Mouse (Mus musculus) forebrain, postnatal 0 days (tissue): ENCODE measurements around the gene Dcps. TPM values are rescaled to one million over a fixed set of nuclear protein-coding genes. Genes with fewer than 3 reads are reported as not detected.

Experiments
- ATAC-seq: fragments of 200-750 bp; cut with Nextera tagmentation; 2 replicates; pipeline ENCODE4 v1.8.0; 2017; ENCODE audit warnings: mild to moderate bottlenecking, moderate library complexity
- DNase-seq: peaks from one replicate; pipeline ENCODE4 v3.0.0-alpha.2; 2015
- H3K27ac ChIP-seq: fragments of 300-500 bp; sonication (generic); 2 replicates; pipeline ENCODE4 v1.5.1; 2014; ENCODE audit warnings: low read depth, mild to moderate bottlenecking, antibody characterized with exemption, low read length, moderate library complexity, mixed read lengths
- H3K27me3 ChIP-seq: fragments of 300-500 bp; sonication (generic); 2 replicates; pipeline ENCODE4 v1.6.1; 2014; ENCODE audit warnings: mild to moderate bottlenecking, low read length, mixed read lengths; ENCODE audit not compliant: insufficient read depth
- H3K36me3 ChIP-seq: fragments of 300-500 bp; sonication (generic); 2 replicates; pipeline ENCODE4 v1.6.1; 2014; ENCODE audit warnings: mild to moderate bottlenecking, moderate library complexity; ENCODE audit not compliant: insufficient read depth
- H3K4me1 ChIP-seq: fragments of 300-500 bp; sonication (generic); 2 replicates; pipeline ENCODE4 v1.6.1; 2014; ENCODE audit warnings: antibody characterized with exemption; ENCODE audit not compliant: insufficient read depth
- H3K4me2 ChIP-seq: fragments of 300-500 bp; sonication (generic); 2 replicates; pipeline ENCODE4 v1.6.1; 2014; ENCODE audit warnings: low read depth, mild to moderate bottlenecking, moderate library complexity
- H3K4me3 ChIP-seq: fragments of 300-500 bp; sonication (generic); 2 replicates; pipeline ENCODE4 v1.5.1; 2014; ENCODE audit warnings: low read depth, low read length, mixed read lengths
- H3K9ac ChIP-seq: fragments of 300-500 bp; sonication (generic); 2 replicates; pipeline ENCODE4 v1.6.1; 2014; ENCODE audit warnings: mild to moderate bottlenecking
- H3K9me3 ChIP-seq: fragments of 300-500 bp; sonication (generic); 2 replicates; pipeline ENCODE4 v1.6.1; 2016; ENCODE audit warnings: low read length
- CTCF ChIP-seq: sonication (generic); IDR thresholded peaks from 2 replicates; pipeline ENCODE4 v1.5.1; 2016; ENCODE audit warnings: antibody characterized with exemption, control low read depth, low read depth
- WGBS: fragments of 180-500 bp; shearing (Covaris S2); extraction: QIAGEN DNeasy Blood & Tissue Kit; methylation state at CpG from one replicate; pipeline ENCODE4 v1.1.7; 2014; 5-methylcytosine and 5-hydroxymethylcytosine counted together
- polyA plus RNA-seq: library from polyadenylated mRNA; unstranded; fragments of >200 nt; fragmentation: Nextera tagmentation; extraction: Ambion mirVana; gene quantifications from 2 replicates; pipeline ENCODE4 v1.2.1, GENCODE M21; 2015
- total RNA-seq: library from RNA; depleted of rRNA; stranded (reverse); fragments of >200 nt; gene quantifications from 2 replicates; pipeline ENCODE4 v1.2.3, GENCODE M21; 2014

The Dcps gene
- total and polyA plus RNA-seq, 2 experiments from 2014 or later: 48.5 to 63.6 TPM

DNA sequence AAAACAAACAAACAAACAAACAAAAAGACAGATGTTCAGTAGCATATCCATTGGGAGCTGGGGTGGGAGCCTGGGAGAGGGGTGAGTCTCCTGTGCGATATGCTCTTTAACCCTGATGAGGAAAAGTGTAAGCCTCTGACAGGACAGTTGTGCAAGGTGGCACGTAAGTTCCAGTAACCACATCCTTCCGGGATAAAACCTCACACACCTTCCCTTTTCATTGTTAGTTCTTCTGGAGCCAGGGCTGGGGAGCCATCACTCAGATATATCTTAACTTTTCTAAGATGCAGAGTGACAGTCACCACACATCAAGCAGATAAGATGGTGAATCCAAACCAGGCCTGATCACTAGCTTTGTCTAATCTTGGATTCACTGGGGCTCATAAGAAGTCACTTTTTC, 18.2 kb upstream of the Dcps start:
- no peaks in the 10 kb centered on the region for H3K4me1 ChIP-seq
- H3K36me3 ChIP-seq: no peaks in the 10 kb centered on the region
- H3K27me3 ChIP-seq: no peaks in the 10 kb centered on the region
- H3K9me3 ChIP-seq: no peaks in the 10 kb centered on the region
- no peak for ATAC-seq
- 97% methylated on average over 3 of the region's 3 CpGs for WGBS
- DNase-seq: no peak
- no peak overlapping the region for H3K9ac ChIP-seq
- no peak for TF ChIP-seq CTCF
- H3K27ac ChIP-seq: no peak overlapping the region
- no peak overlapping the region for H3K4me3 ChIP-seq
- H3K4me2 ChIP-seq: no peak overlapping the region

DNA sequence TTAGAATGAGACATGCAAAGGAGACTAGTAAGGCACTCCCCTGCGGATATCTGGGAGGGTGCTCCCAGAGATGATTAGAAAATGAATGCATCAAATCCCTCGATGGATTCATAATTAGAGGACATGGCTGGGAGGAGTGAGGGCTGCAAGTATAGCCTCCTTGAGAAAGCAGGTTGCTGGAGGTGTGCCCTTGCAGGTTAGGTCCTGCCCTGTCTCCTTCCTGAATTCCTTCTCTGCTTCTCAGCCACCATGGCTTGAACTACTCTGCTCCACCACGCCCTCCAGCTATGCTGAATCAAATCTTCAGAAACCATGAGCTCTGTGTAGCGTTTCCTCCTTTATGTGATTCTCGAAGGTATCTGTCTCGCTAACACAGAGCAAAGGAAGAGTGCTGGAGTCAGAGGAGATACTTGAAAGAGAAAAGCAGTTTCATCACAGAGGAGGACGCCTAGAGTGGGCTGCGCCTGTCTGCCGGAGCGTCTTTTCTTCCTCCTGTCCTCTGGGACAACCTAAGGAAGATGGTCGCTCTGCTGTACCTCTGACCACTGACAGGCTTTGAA, 17.2 kb upstream of the Dcps start:
- Histone ChIP-seq H3K9me3 (no peaks in the 10 kb centered on the region), H3K27ac (no peak overlapping the region), H3K4me3 (no peak overlapping the region), H3K27me3 (no peaks in the 10 kb centered on the region), H3K4me2 (no peak overlapping the region), H3K4me1 (no peaks in the 10 kb centered on the region), H3K9ac (no peak overlapping the region), H3K36me3 (no peaks in the 10 kb centered on the region)
- WGBS: 74% methylated on average over 11 of the region's 11 CpGs
- TF ChIP-seq CTCF: no peak
- ATAC-seq (peak; percentile 25), DNase-seq (no peak)

DNA sequence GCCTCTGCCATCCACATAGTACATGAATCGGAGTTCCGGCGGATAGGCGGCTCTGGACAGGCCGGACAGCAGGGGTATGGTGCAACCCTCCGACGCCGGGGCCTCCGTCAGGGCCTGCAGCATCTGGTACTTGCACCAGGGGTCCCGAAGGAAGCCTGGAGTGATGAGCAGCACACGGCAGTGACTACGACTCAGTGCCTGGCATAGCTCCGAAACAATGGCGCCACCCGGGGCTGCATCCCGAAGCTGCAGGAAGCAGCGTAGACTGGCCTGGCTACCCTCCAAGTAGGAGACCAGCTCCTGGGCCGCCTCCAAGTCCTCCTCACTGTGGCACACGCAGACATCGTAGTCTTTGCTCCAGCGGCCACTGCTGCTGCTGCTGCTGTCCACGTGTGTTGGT, 12.8 kb upstream of the Dcps start:
- H3K4me3 ChIP-seq: no peak overlapping the region
- no peaks in the 10 kb centered on the region for H3K36me3 ChIP-seq
- peak; percentile 79 for ATAC-seq
- no peak overlapping the region for H3K27ac ChIP-seq
- H3K9ac ChIP-seq: no peak overlapping the region
- peak overlapping the region; percentile 29 for H3K4me2 ChIP-seq
- no peaks in the 10 kb centered on the region for H3K4me1 ChIP-seq
- WGBS: 55% methylated on average over 22 of the region's 22 CpGs
- TF ChIP-seq CTCF: peak; percentile 46; the same call in 1 of the 2 replicates
- no peaks in the 10 kb centered on the region for H3K27me3 ChIP-seq
- peak; percentile 78 for DNase-seq
- H3K9me3 ChIP-seq: no peaks in the 10 kb centered on the region

DNA sequence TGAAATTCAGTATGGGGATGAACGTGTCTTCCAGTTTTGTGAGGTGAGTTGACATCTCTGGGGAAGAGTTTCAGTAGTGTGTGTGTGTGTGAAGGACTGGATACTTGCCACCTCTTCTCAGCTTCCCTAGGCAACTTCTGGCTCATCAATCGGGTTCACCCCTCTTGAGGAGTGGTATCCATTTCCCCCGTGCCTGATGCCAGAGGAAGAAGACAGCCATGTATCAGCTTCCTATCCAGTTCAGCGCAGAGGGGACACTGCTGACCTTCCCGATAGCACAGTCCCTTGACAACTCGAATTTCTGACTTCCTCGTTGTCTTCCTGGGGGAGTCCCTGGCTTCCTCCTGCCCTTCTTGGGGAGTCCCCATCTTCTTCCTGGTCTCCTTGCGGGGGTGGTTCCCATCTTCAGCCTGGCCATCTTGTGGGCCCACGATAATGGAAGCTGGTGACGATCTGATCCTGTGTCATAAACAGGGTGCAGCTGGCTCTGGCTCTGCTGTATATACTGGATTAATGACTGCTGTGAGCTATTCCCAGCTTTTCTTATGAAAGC, 11.6 kb upstream of the Dcps start:
- no peak overlapping the region for H3K9ac ChIP-seq
- WGBS: 90% methylated on average over 10 of the region's 10 CpGs
- no peaks in the 10 kb centered on the region for H3K27me3 ChIP-seq
- H3K4me3 ChIP-seq: no peak overlapping the region
- DNase-seq: no peak
- no peaks in the 10 kb centered on the region for H3K36me3 ChIP-seq
- no peak for TF ChIP-seq CTCF
- no peaks in the 10 kb centered on the region for H3K4me1 ChIP-seq
- no peaks in the 10 kb centered on the region for H3K9me3 ChIP-seq
- no peak overlapping the region for H3K27ac ChIP-seq
- H3K4me2 ChIP-seq: no peak overlapping the region
- no peak for ATAC-seq

DNA sequence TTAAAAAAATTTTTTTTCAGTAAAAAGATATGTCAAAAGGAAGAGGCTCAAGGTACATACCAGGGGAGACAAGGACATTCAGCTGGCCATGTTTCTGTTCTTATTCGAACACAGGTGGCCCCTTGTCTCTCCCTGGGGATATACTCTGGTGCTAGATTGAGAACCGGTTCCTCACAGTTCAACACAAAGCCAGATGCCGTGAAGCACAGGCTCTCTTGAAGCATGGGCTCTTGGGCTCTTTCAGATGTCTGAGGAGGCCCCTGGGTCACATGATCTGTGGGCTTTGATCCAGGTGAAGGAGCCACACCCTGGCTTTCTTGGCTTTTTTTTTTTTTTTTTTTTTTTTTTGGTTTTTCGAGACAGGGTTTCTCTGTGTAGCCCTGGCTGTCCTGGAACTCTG, 10.6 kb upstream of the Dcps start:
- H3K9me3 ChIP-seq: no peaks in the 10 kb centered on the region
- H3K9ac ChIP-seq: no peak overlapping the region
- TF ChIP-seq CTCF: no peak
- H3K4me1 ChIP-seq: no peaks in the 10 kb centered on the region
- no peaks in the 10 kb centered on the region for H3K36me3 ChIP-seq
- H3K4me2 ChIP-seq: no peak overlapping the region
- no peaks in the 10 kb centered on the region for H3K27me3 ChIP-seq
- DNase-seq: no peak
- H3K4me3 ChIP-seq: no peak overlapping the region
- 90% methylated on average over 4 of the region's 4 CpGs for WGBS
- ATAC-seq: no peak
- H3K27ac ChIP-seq: no peak overlapping the region

DNA sequence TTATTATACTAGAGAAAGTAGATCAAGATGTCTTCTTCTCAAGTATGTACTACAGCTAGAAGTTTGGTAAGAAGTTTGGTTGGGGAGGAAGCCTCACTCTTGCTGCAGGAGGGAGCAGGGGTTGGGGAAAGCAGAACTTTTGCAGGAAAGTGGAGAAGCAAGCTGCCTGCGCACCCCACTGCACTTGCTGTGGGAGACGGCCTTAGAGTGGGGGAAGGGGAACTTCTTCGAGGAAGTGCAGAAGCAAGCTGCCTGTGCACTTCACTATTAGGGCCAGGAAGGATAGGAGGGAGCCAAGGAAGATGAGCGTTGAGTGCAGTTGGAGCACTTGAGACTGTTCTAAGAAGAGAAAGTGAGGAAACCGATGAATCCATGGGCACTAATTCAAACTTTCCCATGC, 7.5 kb upstream of the Dcps start:
- Histone ChIP-seq H3K27ac (no peak overlapping the region), H3K27me3 (no peaks in the 10 kb centered on the region), H3K4me1 (no peaks in the 10 kb centered on the region), H3K9me3 (no peaks in the 10 kb centered on the region), H3K36me3 (no peaks in the 10 kb centered on the region), H3K4me3 (no peak overlapping the region), H3K4me2 (no peak overlapping the region), H3K9ac (no peak overlapping the region)
- no peak for ATAC-seq
- 67% methylated on average over 5 of the region's 5 CpGs for WGBS
- no peak for TF ChIP-seq CTCF
- no peak for DNase-seq

DNA sequence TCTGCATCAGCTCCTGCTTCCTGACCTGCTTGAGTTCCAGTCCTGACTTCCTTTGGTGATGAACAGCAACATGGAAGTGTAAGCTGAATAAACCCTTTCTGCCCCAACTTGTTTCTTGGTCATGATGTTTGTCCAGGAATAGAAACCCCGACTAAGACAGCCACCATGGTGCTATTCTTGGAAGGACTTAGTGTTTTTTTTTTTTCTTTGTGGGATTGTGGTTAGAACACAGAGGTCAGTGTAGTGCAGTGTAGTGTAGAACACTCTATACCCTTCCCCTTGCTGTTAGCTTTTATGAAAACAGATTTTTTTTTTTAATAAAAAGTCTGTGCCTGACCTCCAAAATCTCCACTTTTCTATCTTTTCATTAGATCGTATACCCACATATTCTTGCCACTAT, 7.0 kb upstream of the Dcps start:
- DNase-seq (no peak), ATAC-seq (no peak)
- Histone ChIP-seq H3K27ac (no peak overlapping the region), H3K4me3 (no peak overlapping the region), H3K9me3 (no peaks in the 10 kb centered on the region), H3K27me3 (no peaks in the 10 kb centered on the region), H3K4me2 (no peak overlapping the region), H3K36me3 (no peaks in the 10 kb centered on the region), H3K9ac (no peak overlapping the region), H3K4me1 (no peaks in the 10 kb centered on the region)
- no peak for TF ChIP-seq CTCF
- WGBS: 84% methylated on average over 2 of the region's 2 CpGs
